Mouse (Mus musculus) ES-E14 (cell line): ENCODE results near the gene Spata31d1c.

Experiments used
- HCFC1 ChIP-seq: IDR thresholded peaks from 2 replicates; pipeline ENCODE4 v1.6.1; 2012; ENCODE audit warnings: low read length, inconsistent platforms, borderline replicate concordance; ENCODE audit not compliant: insufficient read depth
- MAFK ChIP-seq: IDR thresholded peaks from 2 replicates; pipeline ENCODE4 v1.6.1; 2014; ENCODE audit warnings: mild to moderate bottlenecking, low read depth, low read length, inconsistent platforms; ENCODE audit not compliant: insufficient read depth
- ZC3H11A ChIP-seq: IDR thresholded peaks from 2 replicates; pipeline ENCODE4 v1.6.1; 2012; ENCODE audit warnings: low read depth, mild to moderate bottlenecking, inconsistent platforms, low read length, borderline replicate concordance

GRCm38 (mm10) chr13:65052660-65053059 lies 19.8 kb downstream of the Spata31d1c start, which contains the start of gene Prss47:
- TF ChIP-seq HCFC1: no peak
- TF ChIP-seq MAFK: no peak
- TF ChIP-seq ZC3H11A: no peak
